Mouse (Mus musculus): ENCODE data around the gene Bcorl1. TPM values are rescaled to one million over a fixed set of nuclear protein-coding genes. Genes with fewer than 3 reads are reported as not detected.

Gene Bcorl1
- 10 to 100 TPM; 16.4 to 17.7 TPM for total RNA-seq (2021)
- long read RNA-seq, experiment 1, partial matches to known transcripts, result 1 of 1 reads
- long read RNA-seq, experiment 1, other reads (novel, unspliced or antisense), result 0 of 1 reads
- long read RNA-seq, experiment 2, partial matches to known transcripts, result 2 of 3 reads
- long read RNA-seq, experiment 2, other reads (novel, unspliced or antisense), result 1 of 3 reads

DNA sequence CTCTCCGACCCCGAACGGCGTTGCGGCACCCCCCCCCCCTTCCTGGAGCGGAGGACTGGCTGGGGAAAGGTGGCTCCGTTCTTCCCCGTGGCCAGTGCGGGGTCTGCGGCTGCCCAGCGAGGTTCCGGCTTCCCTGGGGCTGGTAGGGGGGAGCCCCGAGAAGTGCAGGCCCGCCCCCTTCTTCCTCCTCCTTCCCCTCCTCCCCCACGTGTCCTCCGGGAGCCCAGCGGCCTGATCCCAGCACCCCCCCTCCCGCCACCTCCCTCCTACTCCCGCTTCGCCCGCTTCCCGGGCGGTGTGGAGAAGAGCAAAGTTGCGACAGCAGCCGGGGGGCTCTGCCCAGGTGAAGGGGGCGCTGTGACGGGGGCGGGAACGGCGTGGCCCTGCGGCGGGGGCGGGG, at the start of gene Bcorl1:
Bcorl1 (plus strand) TSS at position 218 of the 400 bp plus-strand sequence.
- peak in 1 of 2 experiments; percentile 3 for DNase-seq (ENCODE audit: low spot score in 2 of 2)

DNA sequence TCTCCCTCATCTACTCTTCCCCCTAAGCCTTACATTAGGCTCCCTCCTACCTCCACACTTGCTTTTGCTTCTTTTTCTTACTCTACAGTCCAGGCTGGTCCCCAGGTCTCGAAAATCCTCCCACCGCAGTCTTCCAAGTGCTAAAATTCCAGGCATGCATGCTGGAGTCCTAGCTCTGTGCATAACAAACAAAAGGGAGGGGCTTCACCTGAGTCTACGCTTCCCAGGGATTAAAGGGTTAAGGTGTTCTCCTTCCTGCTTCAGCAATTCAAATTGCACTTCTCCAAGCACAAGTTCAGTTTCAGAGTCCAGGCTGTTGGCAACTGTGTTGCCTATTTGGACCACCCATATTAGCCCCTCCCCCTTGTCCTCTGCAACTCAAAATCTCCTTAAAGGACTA, 49.7 kb upstream of the Bcorl1 start:
- DNase-seq (ENCODE audit: low spot score in 2 of 2), result no peak

DNA sequence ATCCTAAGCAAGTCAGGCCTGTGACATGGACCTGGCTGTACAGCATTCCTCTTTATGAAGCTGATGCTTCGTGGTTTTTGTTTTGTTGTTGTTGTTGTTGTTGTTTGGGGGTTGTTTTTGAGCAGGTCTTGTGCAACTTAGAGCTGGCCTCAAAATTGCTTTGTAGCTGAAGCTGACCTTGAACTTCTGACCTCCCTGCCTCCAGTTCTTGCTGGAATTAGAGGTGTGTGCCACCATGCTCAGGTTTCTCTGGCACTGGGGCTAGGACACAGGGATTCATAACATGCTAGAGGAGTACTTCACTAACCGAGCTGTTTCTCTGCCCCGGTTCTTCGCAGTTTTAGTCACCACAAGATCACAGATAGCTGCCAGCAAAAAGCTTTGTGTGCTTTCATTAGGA, 35.8 kb upstream of the Bcorl1 start:
- DNase-seq (ENCODE audit: low spot score in 2 of 2), result no peak

DNA sequence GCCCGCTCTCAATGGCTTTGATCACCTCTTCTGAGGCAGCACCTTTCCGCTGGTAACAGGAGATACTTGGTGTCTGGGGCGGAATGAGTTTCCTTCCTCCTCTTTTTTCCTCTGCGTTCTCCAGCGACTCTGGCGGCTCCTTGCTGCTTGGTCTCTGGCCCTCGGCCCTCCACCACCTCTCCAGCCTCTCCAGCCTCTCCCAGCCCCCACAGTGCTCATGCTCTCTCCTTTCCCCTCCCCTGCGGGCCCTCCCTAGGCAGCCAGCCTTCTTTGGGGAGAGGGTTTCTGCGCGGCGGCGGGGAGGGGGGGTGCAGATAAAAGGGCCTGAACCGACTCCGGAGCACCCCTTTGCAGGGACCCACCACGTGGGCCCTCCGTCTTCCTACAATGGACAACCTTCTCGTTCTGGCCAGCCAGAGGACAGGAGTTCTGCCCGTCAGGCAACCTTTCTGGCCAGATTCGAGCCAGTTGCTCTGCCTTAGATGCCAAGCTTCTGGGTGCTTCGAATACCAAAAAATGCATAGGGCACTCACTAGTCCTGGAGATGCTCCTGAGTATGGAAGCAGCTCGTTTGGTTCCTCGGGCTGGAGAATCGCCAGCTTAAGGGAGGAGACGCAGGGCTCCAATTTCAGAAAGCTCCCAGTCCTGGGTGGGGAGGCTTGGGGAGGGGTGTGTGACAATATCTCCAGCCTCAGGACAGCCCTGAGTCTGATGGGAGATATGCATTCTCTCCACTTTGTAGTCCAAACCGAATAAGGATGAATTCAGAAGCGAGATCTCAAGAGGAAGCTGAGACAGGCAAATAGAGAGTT, 30.2 kb upstream of the Bcorl1 start:
- DNase-seq (ENCODE audit: low spot score in 2 of 2), result no peak

DNA sequence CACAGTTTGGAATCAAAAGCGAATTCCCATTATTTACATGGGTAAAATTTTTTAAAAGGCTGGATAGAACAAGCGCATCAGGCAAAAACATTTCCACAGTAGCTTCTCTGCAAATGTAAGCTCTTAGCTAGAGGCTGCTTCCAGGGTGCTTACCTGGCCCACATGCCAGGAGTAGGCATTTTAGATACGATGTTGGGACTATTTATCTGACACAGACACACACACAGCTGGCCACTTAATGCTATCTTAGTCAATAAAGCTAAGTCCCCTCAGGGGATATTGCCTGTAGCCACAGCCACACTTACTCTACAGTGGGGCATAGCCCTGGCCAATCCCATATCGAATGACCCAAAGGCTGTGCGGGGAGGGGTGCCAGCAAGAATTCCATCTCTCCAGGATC, 29.4 kb upstream of the Bcorl1 start:
- DNase-seq (ENCODE audit: low spot score in 2 of 2), result no peak

DNA sequence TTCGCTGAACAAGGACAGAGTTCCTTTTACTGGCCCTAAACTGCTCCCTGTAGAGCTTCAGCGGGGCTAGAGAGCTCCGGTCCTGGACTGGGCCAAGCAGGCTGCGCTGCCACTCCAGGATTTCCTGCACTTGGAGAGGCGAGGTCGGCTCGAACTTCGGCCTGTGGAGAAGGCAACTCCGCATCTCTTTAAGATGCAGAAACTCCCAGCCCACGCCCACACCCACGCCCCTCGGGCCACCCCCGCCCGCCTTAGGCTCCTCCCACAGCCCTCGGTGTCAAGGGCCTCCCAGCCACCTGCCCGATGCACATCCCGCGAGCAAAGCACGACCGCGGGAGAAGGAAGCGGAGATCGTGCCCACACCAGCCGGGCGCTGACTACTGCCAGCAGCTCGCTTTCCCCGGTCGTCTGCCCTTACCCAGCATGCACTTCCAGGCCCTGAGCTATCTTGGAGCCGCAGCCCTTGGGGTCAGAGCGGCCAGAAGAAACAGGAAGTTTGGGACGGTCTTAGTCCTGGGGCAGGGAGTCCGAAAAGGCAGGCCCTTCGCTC, 26.6 kb upstream of the Bcorl1 start:
- peak; percentile 21 to 36 for DNase-seq (ENCODE audit: low spot score in 2 of 2)

DNA sequence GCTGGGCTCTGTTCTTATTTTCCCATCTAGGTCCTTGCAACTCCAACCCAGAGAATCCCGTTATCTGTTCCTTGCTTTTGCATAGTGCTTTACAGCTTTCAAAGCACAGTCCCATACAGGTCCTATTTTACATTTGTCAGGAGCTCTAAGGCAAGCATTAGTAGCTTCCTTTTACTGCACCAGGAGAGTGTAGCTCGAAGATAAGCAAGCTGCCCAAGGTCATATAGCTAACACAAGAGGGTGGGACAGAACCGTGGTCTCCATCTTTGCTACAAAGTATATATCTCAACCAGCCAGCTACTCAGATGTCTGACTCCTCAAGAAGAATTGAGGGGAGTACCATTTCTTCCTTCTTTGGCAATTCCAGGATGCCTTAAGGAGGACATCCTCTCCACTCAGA, 23.7 kb upstream of the Bcorl1 start:
- DNase-seq (ENCODE audit: low spot score in 2 of 2), result no peak

DNA sequence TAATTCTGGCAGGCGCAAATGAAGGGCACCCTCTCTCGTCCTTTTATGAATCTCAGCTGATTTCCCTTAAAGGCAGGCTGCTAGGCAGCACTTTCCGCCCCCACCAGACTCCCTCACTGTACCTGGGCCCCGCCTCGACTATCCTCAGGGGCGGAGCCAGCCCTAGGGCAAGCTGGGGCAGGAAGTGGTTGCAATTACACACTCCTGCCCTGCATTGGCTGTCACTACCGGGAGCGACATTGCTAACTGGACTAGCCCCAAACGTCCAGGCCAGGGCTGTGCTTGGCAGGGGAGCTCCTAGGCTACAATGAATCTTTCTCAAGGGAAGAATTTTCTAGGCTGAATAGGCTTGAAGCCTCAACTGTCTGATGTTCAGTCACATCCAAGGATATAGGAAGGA, 23.0 kb upstream of the Bcorl1 start:
- no peak for DNase-seq (ENCODE audit: low spot score in 2 of 2)

DNA sequence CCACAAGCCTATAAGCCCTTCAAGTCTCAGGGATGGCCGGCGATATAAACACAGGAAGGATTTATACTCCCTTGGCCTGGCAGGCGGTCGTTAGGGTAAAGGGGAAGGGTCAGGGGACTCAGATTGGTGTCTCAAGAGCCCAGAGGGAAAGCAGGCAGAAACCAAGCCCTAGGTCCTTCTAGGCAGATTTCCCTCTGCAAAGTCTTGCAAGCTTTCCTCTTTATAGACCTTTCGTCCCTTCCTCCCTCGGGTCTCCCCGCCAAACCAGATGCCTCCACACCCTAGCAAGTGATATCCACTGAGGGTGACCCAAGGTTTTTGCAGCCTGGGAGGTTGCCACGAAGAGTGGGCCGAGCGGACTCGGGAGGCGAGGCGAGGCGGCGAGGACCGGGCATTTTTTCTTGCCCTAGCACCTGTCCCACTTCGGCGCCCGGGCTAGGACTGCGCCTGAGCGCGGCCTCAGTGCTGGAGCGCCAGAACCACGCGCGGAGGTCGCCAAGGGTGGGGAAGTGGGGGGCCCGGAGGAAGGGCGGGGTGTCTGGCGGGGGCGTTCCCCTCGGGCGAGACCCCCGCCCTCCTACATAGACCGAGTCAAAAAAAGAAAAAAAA, 613 bp upstream of the Bcorl1 start:
- DNase-seq (ENCODE audit: low spot score in 2 of 2), result no peak

DNA sequence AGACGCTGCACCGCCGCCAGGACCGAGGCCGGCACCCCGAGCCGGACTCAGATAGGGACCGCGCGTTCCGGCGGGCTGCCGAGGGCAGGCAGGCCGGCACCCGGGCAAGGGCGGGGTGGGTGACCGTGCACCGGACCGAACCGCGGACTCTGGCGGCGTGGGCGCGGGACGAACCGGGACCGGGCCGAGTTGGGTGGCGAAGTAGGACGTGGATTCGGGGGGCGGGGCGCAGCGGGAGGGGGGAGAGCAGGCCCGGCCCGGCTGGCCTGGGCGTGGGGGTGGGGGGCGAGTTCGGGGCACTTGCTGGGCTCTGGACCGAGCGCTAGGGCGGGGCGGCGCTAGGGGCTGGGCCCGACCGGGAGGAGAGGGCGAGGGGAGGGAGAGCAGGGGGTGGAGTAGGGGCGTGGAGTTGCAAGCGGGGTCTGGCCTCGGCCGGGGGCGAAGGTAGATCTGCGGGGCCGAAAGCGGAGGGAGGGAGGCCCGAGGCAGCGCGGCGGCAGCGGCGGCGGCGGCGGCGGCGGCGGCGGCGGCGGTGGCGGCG, 533 bp downstream of the Bcorl1 start:
- DNase-seq (ENCODE audit: low spot score in 2 of 2), result peak in 1 of 2 experiments; percentile 4

DNA sequence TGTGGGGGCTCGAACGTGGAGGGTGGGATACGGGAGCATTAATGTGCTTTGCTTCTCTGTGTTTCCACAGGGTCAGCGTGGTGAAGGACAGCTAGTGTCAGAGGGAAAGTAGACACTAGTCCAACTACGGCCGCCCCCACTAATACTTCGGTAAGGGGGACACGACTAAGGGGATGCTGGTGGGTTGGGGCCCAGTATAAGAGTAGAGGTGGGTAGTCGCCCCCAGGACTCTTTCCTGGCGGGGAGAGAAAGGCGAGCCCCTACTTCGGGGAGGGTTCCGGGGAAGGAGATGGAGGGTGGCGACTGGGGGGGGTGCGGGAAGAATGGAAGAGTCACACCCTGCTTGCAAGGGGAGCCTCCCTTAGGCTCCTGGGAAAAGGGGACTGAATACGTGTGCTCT, 1.6 kb downstream of the Bcorl1 start:
- DNase-seq (ENCODE audit: low spot score in 2 of 2), result no peak

DNA sequence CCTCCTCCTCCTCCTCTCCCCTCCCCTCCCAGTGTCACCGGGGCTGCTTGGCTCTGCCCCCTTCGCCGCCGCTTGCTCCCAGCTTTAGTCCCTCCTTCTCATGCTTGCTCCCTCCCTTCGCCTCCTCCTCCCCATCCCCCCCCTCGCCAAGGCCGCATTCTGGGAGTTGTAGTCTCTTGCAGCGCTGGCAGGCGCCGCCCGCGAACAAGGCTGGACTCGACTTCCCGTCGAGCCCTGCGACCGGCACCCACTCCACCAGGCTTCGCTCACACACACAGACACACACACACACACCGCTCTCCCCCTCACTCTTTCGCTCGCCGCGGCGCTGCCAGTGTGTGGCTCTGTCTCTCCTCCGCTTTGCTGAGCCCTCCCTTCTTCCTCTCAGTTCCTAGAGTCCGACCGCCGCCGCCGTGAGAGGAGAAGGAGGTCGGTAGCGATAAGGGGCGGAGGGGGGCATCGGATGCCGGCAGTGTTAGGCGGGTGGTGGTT, 2.3 kb downstream of the Bcorl1 start:
- peak; percentile 74 to 91 for DNase-seq (ENCODE audit: low spot score in 2 of 2)

DNA sequence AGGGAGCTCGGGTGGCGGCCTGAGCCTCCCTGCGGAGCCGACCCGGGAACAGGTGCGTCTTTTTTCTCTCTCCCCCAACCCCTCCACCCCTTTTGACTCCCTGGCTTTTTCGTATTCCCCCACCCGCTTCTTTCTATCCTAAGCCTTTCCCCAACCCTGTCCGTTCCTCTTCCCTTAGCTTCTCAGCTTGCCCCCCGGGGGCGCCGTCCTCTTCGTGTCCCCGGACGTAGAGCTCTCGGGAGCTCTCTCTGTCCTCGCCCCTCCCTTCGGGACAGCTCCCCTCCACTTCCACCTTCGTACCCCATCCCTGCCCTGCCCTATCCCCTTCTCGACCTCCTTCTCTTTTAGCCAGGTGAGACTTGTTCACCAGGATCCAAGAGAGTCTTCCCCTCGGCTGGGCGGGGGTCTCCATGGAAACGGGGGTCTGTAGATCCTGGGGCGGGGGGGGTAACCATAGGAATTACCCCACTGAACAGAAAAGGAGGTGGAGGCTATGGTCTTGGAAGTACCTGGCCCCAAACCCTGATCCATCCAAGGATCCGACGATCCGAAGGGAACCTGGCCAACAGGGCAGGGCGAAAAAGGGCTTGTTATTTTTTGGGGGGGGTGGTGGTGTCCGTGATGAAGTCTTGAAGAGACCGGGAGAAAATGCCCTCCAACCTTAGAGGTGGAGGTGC, 2.9 kb downstream of the Bcorl1 start:
- no peak for DNase-seq (ENCODE audit: low spot score in 2 of 2)

DNA sequence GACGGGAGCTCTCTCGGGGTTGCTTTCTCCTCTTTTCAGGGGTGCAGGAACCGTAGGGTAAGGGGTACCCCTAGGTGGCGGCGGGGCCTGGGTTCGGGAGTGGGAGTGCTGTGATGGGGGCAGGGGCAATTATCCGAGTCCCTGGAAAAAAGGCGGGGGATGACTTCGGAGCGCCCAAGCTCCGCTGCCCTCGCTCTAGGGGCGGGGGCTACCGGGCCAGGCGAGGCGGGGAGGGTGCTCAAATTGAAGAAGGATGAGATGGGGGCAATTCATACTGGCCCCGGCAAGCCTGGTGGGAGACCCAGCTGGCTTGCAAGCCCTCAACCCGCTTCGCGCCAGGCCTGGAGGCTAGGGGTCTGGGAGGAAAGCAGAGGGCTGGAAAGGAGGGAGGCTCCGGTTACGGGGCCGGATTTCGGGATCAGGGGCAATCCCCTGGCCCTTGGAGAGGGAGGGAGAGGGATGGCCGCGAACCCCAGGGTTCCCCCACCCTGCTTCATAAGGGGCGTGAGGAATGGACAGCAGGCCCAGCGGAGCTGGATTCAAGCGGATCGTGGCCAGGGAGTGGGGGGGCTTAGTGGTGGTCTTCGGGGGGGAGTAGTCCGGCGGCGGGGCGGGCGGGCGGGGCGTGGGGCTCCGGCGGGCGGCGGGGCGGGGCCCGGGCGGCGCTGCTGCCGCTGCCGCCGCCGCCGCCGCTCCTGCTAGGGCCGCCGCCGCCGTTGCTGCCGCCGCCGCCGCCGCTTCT, 3.7 kb downstream of the Bcorl1 start:
- DNase-seq (ENCODE audit: low spot score in 2 of 2), result peak in 1 of 2 experiments; percentile 7

DNA sequence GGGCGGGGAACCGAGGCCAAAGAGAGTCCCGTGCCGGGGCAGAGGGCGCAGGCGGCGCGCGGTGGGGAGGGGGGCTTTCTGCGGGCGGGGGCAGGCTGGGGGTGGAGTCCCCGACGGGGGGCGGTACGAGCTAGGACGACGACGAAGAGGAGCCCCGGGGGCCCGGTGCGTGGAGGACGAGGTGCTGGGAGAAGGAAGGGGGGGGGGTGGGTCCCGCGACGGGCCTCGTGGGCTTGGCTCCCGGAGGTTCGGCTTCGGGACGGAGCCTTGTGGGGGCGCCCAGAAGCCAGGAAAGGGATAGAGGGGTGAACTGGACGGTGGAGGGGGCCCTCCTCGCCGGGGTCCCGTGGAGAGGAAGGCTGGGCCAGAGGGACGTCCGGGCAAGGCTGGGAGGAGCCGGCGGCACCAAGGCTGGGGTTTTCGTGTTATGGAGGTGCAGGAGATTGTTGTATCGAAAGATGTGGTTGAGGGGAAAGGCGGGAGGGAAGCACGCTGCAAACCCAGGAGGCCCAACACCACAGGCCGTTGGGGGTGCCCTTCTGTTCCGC, 4.3 kb downstream of the Bcorl1 start:
- DNase-seq (ENCODE audit: low spot score in 2 of 2), result no peak

DNA sequence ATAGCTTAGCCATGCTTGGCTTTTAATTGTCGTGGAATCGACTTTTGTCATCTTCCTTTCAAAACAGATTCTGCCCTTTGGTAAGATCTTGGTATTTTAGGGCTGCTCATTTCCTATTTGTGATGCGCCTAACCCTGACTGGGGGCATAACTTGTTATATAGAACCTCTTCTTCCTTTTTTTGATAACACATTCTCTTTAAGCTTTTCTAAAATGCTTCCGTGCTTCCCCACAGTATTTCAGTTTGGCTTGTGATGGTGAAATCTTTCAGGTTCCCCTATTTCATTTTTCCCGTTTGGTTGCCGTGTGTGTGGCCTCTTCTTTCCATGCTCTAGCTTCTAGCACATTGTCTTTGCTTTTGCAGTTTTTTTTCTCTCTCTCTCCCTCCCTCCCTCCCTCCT, 14.2 kb downstream of the Bcorl1 start:
- no peak for DNase-seq (ENCODE audit: low spot score in 2 of 2)

DNA sequence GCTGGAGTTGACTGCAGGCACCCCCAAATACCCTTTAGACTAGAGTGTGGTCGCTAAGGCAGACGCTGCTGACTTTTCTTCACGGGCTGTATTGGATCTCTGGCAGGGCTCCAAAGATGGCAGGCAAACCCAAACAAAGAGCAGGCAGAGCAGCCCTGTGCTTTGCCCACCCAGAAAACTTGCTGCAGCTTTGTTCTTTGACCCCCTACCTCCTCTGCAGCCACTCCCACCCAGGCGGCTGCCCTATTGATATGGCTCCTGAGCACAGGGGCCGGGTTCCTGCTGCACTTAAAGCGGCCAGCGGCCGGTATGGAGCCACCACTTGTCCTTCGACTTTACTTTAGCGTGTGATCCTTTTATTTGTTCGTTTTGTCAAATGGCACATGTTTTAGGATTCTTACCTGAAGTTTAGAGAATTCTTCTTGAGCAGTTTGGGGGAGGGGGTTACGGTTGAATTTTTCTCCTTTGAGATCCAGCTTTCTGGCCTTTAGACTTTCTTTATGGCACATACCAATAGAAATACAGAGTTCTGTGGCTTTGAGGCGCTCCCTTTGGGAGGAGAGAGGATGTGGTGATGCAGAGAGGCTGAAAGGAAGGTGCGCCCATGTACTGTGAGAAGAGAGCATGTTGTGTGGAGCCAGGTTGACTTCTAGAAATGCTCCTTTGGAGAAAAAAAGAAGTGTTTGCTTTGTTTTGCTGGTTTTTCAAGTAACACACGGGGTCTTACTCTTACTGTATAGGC, 24.8 kb downstream of the Bcorl1 start:
- no peak for DNase-seq (ENCODE audit: low spot score in 2 of 2)

DNA sequence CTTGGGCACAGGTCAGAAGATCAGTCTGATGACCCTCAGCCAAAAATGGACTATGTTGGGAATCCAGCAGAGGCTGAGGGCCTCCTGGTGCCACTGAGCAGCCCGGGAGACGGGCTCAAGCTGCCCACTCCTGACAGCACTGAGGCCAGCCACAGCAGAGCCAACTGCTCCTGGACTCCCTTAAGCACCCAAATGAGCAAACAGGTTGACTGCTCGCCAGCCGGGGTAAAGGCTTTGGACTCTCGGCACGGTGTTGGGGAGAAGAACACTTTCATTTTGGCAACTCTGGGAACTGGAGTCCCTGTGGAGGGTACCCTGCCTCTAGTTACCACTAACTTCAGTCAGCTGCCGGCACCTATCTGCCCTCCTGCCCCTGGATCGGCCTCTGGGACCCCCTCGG, 26.7 kb downstream of the Bcorl1 start:
- DNase-seq (ENCODE audit: low spot score in 2 of 2), result no peak

DNA sequence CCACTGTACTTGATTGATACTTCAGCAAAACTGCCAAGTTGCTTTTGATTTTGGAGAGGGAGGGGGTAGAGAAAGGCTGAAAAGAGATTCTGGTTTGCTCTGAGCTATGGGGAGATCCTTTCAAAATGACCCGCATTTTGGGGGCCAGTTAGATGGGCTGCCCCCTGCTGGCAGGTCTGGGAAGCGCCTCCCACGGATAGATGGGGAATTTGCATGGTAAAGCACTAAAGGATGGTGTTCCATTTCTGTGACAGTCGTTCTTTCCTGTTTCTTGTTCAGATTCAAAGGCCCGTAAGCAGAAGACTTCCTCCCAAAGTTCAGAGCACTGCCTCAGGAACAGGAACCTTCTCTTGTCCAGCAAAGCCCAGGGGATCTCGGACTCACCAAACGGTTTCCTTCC, 42.5 kb downstream of the Bcorl1 start:
- peak; percentile 16 to 23 for DNase-seq (ENCODE audit: low spot score in 2 of 2)
